15 mouse cellular contexts compared by ENCODE assay signal in the genomic region with DNA sequence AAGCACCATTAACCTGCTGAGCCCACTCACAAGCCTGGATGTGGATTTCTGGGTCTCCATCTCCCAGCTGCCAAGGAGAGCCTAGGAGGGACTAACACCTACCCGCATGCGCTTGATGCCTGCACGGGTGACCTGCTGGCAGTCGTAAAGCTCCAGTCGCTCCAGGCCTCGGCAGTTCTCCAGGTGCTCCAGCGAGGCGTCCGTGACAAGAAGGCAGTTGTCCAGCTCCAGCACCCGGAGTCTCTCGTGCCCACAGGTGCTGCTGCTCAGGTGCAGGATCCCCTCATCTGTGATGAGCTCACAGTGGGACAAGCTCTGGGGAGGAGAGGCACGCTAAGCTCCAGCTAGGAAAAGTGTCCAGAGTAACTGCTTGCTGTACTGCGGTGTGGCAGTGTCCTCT. TPM values are rescaled to one million over a fixed set of nuclear protein-coding genes. Genes with fewer than 3 reads are reported as not detected.
DNase-seq lines count a peak whose midpoint lies in the region; ATAC-seq and TF ChIP-seq lines count a peak whose summit lies in the region.
"Had no signal": no experiment of that assay in that cellular context is flagged by ENCODE, and none has a peak within 500 bp of the region (broad histone marks: within the 10 kb centered on the region; RNA-seq: fewer than 3 reads in every experiment).

No protein-coding gene starts in this region.

- H3ac ChIP-seq in myocyte (ENCODE audit: control insufficient read depth, insufficient read length): no peak overlapping the region

- H3K4me2 ChIP-seq in kidney, embryonic 14.5 days (replicated peaks; ENCODE audit: low read depth, low read length): no peak overlapping the region
- no peak overlapping the region for H3K4me2 ChIP-seq in myocyte (ENCODE audit: low read depth)
- H3K4me2 ChIP-seq: embryonic facial prominence, embryonic 15.5 days; midbrain, embryonic 12.5 days had no signal

- TF ChIP-seq POLR2A in myocyte (IDR thresholded peaks at IDR 0.05; ENCODE audit: insufficient read length, low read depth): no peak

- H3K36me3 ChIP-seq in kidney, embryonic 14.5 days (ENCODE audit: control insufficient read depth, insufficient read depth, low read length): peaks cover 46% of the 10 kb centered on the region
- peaks cover 55% of the 10 kb centered on the region for H3K36me3 ChIP-seq in myocyte (ENCODE audit: control insufficient read depth, insufficient read depth)

- H3K9me3 ChIP-seq in kidney, embryonic 14.5 days (ENCODE audit: control insufficient read depth, low read length): no peaks in the 10 kb centered on the region
- H3K9me3 ChIP-seq: embryonic facial prominence, embryonic 15.5 days; midbrain, embryonic 12.5 days had no signal

- H3K9ac ChIP-seq in kidney, embryonic 14.5 days (ENCODE audit: low read depth, low read length): no peak overlapping the region
- H3K9ac ChIP-seq: embryonic facial prominence, embryonic 15.5 days; liver, embryonic 14.5 days; midbrain, embryonic 12.5 days had no signal

- no peak for DNase-seq in cerebellum, postnatal 4 days (ENCODE audit: low spot score in 2 of 2)
- DNase-seq in kidney, adult 11 months: peak; percentile 54
- DNase-seq in cerebellum, postnatal 36 days: peak; percentile 33 to 51
- DNase-seq in left cerebral cortex, adult 9 months (ENCODE audit: low spot score in 2 of 2): no peak
- DNase-seq in lung, postnatal 25 days (ENCODE audit: low spot score): no peak
- DNase-seq: layer of hippocampus, adult 9-11 months; lung, postnatal 14 days; right cerebral cortex, postnatal 25 days had no signal

- no peak overlapping the region for H3K4me3 ChIP-seq in kidney, embryonic 14.5 days (ENCODE audit: low read length)
- H3K4me3 ChIP-seq in myocyte: no peak overlapping the region
- H3K4me3 ChIP-seq: embryonic facial prominence, embryonic 15.5 days; midbrain, embryonic 12.5 days had no signal

- no peak overlapping the region for H3K27ac ChIP-seq in kidney, embryonic 14.5 days (ENCODE audit: low read depth, low read length)
- H3K27ac ChIP-seq: embryonic facial prominence, embryonic 15.5 days; liver, embryonic 14.5 days; midbrain, embryonic 12.5 days had no signal

- H3K4me1 ChIP-seq in kidney, embryonic 14.5 days (ENCODE audit: control insufficient read depth, insufficient read depth, low read length): 0 out of 2 replicates have a peak, but pooled peaks cover 4% of the 10 kb centered on the region
- H3K4me1 ChIP-seq: embryonic facial prominence, embryonic 15.5 days; midbrain, embryonic 12.5 days had no signal

- WGBS in kidney, embryonic 14.5 days: 61% methylated on average over 13 of the region's 13 CpGs

- no peaks in the 10 kb centered on the region for H3K79me2 ChIP-seq in myocyte (ENCODE audit: control insufficient read depth, insufficient read depth)

- 0 out of 2 replicates have a peak, but pooled peaks have one; percentile 8 for ATAC-seq in cerebellum, adult (ENCODE audit: insufficient number of reproducible peaks, low FRiP score, low TSS enrichment)
- no peak for ATAC-seq in kidney, embryonic 14.5 days (ENCODE audit: low FRiP score, low TSS enrichment)
- ATAC-seq: forebrain, embryonic 14.5 days had no signal

- H3K27me3 ChIP-seq in kidney, embryonic 14.5 days (ENCODE audit: control insufficient read depth, insufficient read depth, low read length): no peaks in the 10 kb centered on the region
- H3K27me3 ChIP-seq in myocyte (ENCODE audit: control insufficient read depth, insufficient read depth, insufficient read length): no peaks in the 10 kb centered on the region
- H3K27me3 ChIP-seq: embryonic facial prominence, embryonic 15.5 days; midbrain, embryonic 12.5 days had no signal

TF ChIP-seq in myocyte, 11 proteins besides CTCF, POLR2A, EP300 and RAD21:
- no peak for TF ChIP-seq CEBPB (IDR thresholded peaks at IDR 0.05; ENCODE audit: insufficient read depth, poor library complexity, severe bottlenecking)
- no peak for TF ChIP-seq TCF3 (IDR thresholded peaks at IDR 0.05; ENCODE audit: insufficient read length, low read depth)
- TF ChIP-seq REST (IDR thresholded peaks at IDR 0.05; ENCODE audit: insufficient read depth, insufficient read length): no peak
- TF ChIP-seq E2F4 (IDR thresholded peaks at IDR 0.05; ENCODE audit: insufficient read depth): no peak
- TF ChIP-seq MYOG (IDR thresholded peaks at IDR 0.05; ENCODE audit: control insufficient read depth in 1 of 3, insufficient read depth in 1 of 3, insufficient read length in 2 of 3, low read depth in 2 of 3): no peak
- no peak for TF ChIP-seq MAX (IDR thresholded peaks at IDR 0.05; ENCODE audit: low read depth)
- peak; percentile 39 for TF ChIP-seq POLR2AphosphoS2 (IDR thresholded peaks at IDR 0.05; ENCODE audit: insufficient read length, low read depth)
- no peak for TF ChIP-seq SRF (IDR thresholded peaks at IDR 0.05; ENCODE audit: control insufficient read depth, insufficient read length, low read depth)

RNA-seq across cellular contexts. Expression of a gene that starts 48.6 kb away (rescaled TPM):
- polyA plus RNA-seq in kidney, embryonic 14.5 days (2014; fragmentation: Nextera tagmentation; extraction: Ambion mirVana): 29.3 and 53.9 TPM in 2 replicates
- polyA plus RNA-seq in myocyte (2012; fragmentation: generic; extraction: Trizol): 31.1 TPM

Comparison
In these comparisons a context has a peak if more than half of its experiments do, and no peak if none do; other contexts are left out.
1. DNase-seq: peak in kidney, adult 11 months (single experiment) and cerebellum, postnatal 36 days (2 of 2); none in cerebellum, postnatal 4 days (0 of 2), left cerebral cortex, adult 9 months (0 of 2) and lung, postnatal 25 days (single experiment).